Mouse (Mus musculus): Measurements from ENCODE around the gene Litaf. TPM values are rescaled to one million over a fixed set of nuclear protein-coding genes. Genes with fewer than 3 reads are reported as not detected.

The Litaf gene
- polyA plus RNA-seq, 1 experiment = 107 TPM

DNA sequence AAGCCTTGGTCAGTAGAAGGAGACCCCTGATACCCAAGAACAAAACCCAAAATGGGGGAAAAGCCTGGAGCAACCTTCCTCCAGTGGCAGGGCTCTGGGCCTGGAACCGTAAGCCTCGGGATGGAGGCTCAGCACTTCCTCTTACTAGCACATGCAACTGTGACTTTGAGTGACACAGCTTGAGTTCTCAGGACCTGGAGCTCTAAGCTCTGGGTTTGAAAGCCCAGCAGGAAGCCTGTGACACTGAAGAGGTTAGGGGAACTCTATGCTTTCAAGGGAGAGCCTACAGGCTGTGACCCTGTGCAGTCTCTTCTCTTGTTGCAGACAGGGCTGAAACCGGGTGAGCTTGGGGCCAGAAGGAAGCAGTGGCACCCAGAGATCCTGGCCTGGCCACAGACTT, 66.1 kb downstream of the Litaf start:
- no peak overlapping the region for H3K27ac ChIP-seq (ENCODE audit: control insufficient read depth, insufficient read depth, low read length)
- H3K27me3 ChIP-seq (ENCODE audit: control insufficient read depth, insufficient read depth, low read length) = no peaks in the 10 kb centered on the region
- WGBS = 14% methylated on average over 3 of the region's 3 CpGs
- no peak for DNase-seq
- TF ChIP-seq POLR2A (IDR thresholded peaks at IDR 0.05; ENCODE audit: control insufficient read depth, extremely low read depth, insufficient read depth, low read length, poor library complexity) (no peak), CTCF (IDR thresholded peaks at IDR 0.05; ENCODE audit: borderline replicate concordance, control insufficient read depth, extremely low read depth, insufficient read depth, low read length, poor library complexity) (no peak)
- no peak overlapping the region for H3K4me3 ChIP-seq (ENCODE audit: control insufficient read depth, insufficient read depth, low read length)
- H3K36me3 ChIP-seq (ENCODE audit: control insufficient read depth, insufficient read depth, low read length) = no peaks in the 10 kb centered on the region
- no peaks in the 10 kb centered on the region for H3K4me1 ChIP-seq (replicated peaks; ENCODE audit: control insufficient read depth, insufficient read depth, low read length)

DNA sequence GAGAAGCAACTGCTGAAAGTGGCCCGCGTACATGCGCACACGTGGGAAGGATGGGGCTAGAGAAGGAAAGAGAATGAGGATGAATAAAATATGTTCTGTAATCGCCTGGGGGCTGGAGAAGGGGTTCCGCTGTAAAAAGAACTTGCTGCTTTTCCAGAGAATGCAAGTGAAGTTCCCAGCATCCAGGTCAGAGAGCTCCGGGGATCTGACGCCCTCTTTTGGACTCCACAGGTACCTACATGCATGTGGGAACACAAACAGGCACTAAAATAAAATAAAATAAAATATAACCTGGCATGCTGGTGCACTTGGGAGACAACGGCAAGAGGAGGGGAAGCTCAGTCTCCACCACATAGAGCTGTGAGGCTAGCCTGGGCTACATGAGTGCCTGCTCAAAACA, 67.7 kb downstream of the Litaf start:
- no peak for DNase-seq
- no peak overlapping the region for H3K4me3 ChIP-seq (ENCODE audit: control insufficient read depth, insufficient read depth, low read length)
- no peaks in the 10 kb centered on the region for H3K4me1 ChIP-seq (replicated peaks; ENCODE audit: control insufficient read depth, insufficient read depth, low read length)
- H3K27me3 ChIP-seq (ENCODE audit: control insufficient read depth, insufficient read depth, low read length) = no peaks in the 10 kb centered on the region; the same call in 1 of the 2 replicates
- 94% methylated on average over 9 of the region's 9 CpGs for WGBS
- no peak overlapping the region for H3K27ac ChIP-seq (ENCODE audit: control insufficient read depth, insufficient read depth, low read length)
- H3K36me3 ChIP-seq (ENCODE audit: control insufficient read depth, insufficient read depth, low read length) = no peaks in the 10 kb centered on the region
- TF ChIP-seq POLR2A (IDR thresholded peaks at IDR 0.05; ENCODE audit: control insufficient read depth, extremely low read depth, insufficient read depth, low read length, poor library complexity) (no peak), CTCF (IDR thresholded peaks at IDR 0.05; ENCODE audit: borderline replicate concordance, control insufficient read depth, extremely low read depth, insufficient read depth, low read length, poor library complexity) (no peak)

GRCm38 (mm10) chr16:10996576-10996975, 69.4 kb downstream of the Litaf start:
- Histone ChIP-seq H3K27me3 (ENCODE audit: control insufficient read depth, insufficient read depth, low read length) (no peaks in the 10 kb centered on the region; the same call in 1 of the 2 replicates), H3K4me1 (replicated peaks; ENCODE audit: control insufficient read depth, insufficient read depth, low read length) (peaks cover 4% of the 10 kb centered on the region), H3K4me3 (ENCODE audit: control insufficient read depth, insufficient read depth, low read length) (no peak overlapping the region), H3K27ac (ENCODE audit: control insufficient read depth, insufficient read depth, low read length) (no peak overlapping the region), H3K36me3 (ENCODE audit: control insufficient read depth, insufficient read depth, low read length) (no peaks in the 10 kb centered on the region)
- TF ChIP-seq POLR2A (IDR thresholded peaks at IDR 0.05; ENCODE audit: control insufficient read depth, extremely low read depth, insufficient read depth, low read length, poor library complexity) (no peak), CTCF (IDR thresholded peaks at IDR 0.05; ENCODE audit: borderline replicate concordance, control insufficient read depth, extremely low read depth, insufficient read depth, low read length, poor library complexity) (no peak)
- 40% methylated on average over 4 of the region's 4 CpGs for WGBS
- no peak for DNase-seq

- peak; percentile 92 for DNase-seq
- Histone ChIP-seq H3K4me1 (replicated peaks; ENCODE audit: control insufficient read depth, insufficient read depth, low read length) (peaks cover 4% of the 10 kb centered on the region), H3K27ac (ENCODE audit: control insufficient read depth, insufficient read depth, low read length) (no peak overlapping the region), H3K27me3 (ENCODE audit: control insufficient read depth, insufficient read depth, low read length) (no peaks in the 10 kb centered on the region; the same call in 1 of the 2 replicates), H3K36me3 (ENCODE audit: control insufficient read depth, insufficient read depth, low read length) (no peaks in the 10 kb centered on the region), H3K4me3 (ENCODE audit: control insufficient read depth, insufficient read depth, low read length) (peak overlapping the region; percentile 73)
- WGBS = 11% methylated on average over 35 of the region's 35 CpGs
- peak; percentile 37; the same call in 1 of the 2 replicates for TF ChIP-seq POLR2A (IDR thresholded peaks at IDR 0.05; ENCODE audit: control insufficient read depth, extremely low read depth, insufficient read depth, low read length, poor library complexity)
- TF ChIP-seq CTCF (IDR thresholded peaks at IDR 0.05; ENCODE audit: borderline replicate concordance, control insufficient read depth, extremely low read depth, insufficient read depth, low read length, poor library complexity) = 0 out of 2 replicates have a peak, but pooled peaks have one; percentile 15
These were observed 72.8 kb downstream of the Litaf start for GRCm38 (mm10) chr16:10993032-10993744.

DNA sequence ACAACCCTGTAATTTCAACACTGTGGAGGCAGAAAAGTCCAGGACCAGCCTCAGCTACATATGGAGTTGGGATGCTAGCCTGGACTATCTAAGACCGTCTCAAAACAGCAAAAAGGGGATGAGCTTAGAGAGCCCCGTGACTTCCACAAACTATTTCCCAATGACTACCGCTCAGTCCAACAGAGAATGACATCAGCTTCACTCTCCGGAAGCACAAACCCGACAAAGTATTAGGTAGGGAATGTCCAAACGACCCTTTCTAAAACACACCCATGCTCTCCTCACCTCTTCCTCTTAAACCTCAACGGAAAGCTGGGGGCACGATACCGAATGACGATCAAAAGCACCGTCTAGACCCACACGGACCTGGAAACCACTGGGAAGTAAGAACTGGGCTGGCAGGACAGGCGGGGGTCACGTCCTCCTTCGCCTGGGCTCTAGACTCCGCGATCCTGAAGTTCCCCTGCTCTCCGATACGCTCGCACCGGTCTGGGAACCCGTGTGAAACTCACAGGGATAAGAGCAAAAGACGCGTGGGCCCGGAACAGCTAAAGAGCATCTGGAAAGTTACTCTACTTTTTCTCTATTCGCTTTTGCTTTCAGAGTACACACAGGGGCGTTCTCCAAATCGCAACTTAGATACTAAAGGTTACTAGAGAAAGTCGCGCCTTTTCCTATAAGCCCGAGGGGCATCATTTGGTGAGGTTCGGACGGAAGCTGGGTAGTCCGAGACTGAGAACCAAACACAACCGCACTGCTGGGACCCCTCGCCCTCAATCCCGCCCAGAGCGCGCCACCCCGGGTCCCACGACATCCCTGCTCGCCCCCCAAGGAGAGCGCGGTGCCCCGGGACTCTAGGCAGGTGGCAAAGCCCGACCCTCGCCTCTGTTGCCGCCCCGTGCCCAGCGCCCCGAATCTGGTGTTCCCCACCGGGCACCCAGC, 73.6 kb downstream of the Litaf start:
- no peaks in the 10 kb centered on the region for H3K36me3 ChIP-seq (ENCODE audit: control insufficient read depth, insufficient read depth, low read length)
- peaks cover 4% of the 10 kb centered on the region for H3K4me1 ChIP-seq (replicated peaks; ENCODE audit: control insufficient read depth, insufficient read depth, low read length)
- H3K4me3 ChIP-seq (ENCODE audit: control insufficient read depth, insufficient read depth, low read length) = peak overlapping the region; percentile 73
- H3K27ac ChIP-seq (ENCODE audit: control insufficient read depth, insufficient read depth, low read length) = no peak overlapping the region
- H3K27me3 ChIP-seq (ENCODE audit: control insufficient read depth, insufficient read depth, low read length) = no peaks in the 10 kb centered on the region; the same call in 1 of the 2 replicates
- DNase-seq = no peak
- no peak for TF ChIP-seq POLR2A (IDR thresholded peaks at IDR 0.05; ENCODE audit: control insufficient read depth, extremely low read depth, insufficient read depth, low read length, poor library complexity)
- TF ChIP-seq CTCF (IDR thresholded peaks at IDR 0.05; ENCODE audit: borderline replicate concordance, control insufficient read depth, extremely low read depth, insufficient read depth, low read length, poor library complexity) = no peak
- 1% methylated on average over 52 of the region's 52 CpGs for WGBS

- no peak for DNase-seq
- TF ChIP-seq POLR2A (IDR thresholded peaks at IDR 0.05; ENCODE audit: control insufficient read depth, extremely low read depth, insufficient read depth, low read length, poor library complexity) (no peak), CTCF (IDR thresholded peaks at IDR 0.05; ENCODE audit: borderline replicate concordance, control insufficient read depth, extremely low read depth, insufficient read depth, low read length, poor library complexity) (no peak)
- 51% methylated on average over 5 of the region's 5 CpGs for WGBS
- Histone ChIP-seq H3K27me3 (ENCODE audit: control insufficient read depth, insufficient read depth, low read length) (no peaks in the 10 kb centered on the region; the same call in 1 of the 2 replicates), H3K36me3 (ENCODE audit: control insufficient read depth, insufficient read depth, low read length) (no peaks in the 10 kb centered on the region), H3K27ac (ENCODE audit: control insufficient read depth, insufficient read depth, low read length) (no peak overlapping the region), H3K4me3 (ENCODE audit: control insufficient read depth, insufficient read depth, low read length) (no peak overlapping the region), H3K4me1 (replicated peaks; ENCODE audit: control insufficient read depth, insufficient read depth, low read length) (peaks cover 4% of the 10 kb centered on the region)
These were observed 74.2 kb downstream of the Litaf start for GRCm38 (mm10) chr16:10991737-10992089.

Measured in thymus, adult 2 months (tissue).